Mouse (Mus musculus): ENCODE data around the gene H2afx. TPM values are rescaled to one million over a fixed set of nuclear protein-coding genes. Genes with fewer than 3 reads are reported as not detected.
"Not testable (repeated sequence)": the region's sequence is repeated elsewhere in the genome, so short reads cannot be mapped to it uniquely, and the experiment has no call there.

Gene H2afx
- polyA plus RNA-seq, 1 experiment: 22.1 TPM

DNA sequence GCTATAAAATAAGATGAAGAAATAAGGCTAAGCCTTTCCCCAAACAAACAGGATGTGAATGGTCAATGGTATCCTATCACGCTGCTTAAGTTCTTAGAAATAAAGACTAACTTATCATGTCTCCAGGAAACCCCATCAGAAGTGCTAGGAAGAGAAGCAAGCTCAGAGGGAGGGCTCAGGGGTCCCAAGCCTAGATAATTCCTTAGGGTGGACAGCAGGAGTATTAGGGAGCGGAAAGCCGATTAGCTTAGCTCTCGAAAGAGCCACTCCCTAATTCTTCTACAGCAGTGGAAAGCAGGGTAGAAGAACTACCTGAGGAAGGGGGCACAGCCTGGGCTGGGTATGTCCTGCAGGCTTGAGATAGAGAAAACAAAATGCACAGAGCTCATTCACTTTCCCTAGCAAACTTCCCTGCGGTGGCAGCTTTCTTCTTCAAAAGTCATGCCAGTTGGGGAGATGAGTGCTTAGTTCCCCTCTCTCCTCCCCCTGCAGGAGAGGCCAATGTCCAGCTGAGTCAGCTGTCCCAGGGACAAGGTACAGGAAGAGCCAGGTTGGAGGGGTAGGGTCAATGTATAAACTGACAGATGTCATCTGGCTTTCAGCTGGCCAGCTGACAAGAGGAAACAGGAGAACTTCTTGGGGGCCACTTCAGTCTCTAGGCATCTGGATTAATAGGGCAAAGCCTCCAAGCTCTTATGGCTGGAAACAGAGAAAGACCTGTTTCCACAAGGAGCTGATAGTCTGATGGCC, 16.2 kb upstream of the H2afx start:
- no peak for DNase-seq (ENCODE audit: low spot score)

DNA sequence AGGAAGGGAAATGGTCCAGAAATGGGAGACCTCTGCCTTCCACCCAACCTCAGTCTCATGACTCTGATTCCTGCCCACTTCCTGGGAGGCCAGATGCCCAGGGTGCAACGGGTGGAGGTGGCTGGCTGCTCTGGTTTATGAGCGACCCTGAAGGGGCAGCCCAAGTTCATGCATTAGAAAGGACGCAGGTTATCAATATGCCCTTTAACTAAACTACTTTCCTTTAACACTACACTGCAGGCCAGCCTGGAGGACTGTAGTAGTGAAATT, 15.7 kb upstream of the H2afx start:
- no peak for DNase-seq (ENCODE audit: low spot score)

DNA sequence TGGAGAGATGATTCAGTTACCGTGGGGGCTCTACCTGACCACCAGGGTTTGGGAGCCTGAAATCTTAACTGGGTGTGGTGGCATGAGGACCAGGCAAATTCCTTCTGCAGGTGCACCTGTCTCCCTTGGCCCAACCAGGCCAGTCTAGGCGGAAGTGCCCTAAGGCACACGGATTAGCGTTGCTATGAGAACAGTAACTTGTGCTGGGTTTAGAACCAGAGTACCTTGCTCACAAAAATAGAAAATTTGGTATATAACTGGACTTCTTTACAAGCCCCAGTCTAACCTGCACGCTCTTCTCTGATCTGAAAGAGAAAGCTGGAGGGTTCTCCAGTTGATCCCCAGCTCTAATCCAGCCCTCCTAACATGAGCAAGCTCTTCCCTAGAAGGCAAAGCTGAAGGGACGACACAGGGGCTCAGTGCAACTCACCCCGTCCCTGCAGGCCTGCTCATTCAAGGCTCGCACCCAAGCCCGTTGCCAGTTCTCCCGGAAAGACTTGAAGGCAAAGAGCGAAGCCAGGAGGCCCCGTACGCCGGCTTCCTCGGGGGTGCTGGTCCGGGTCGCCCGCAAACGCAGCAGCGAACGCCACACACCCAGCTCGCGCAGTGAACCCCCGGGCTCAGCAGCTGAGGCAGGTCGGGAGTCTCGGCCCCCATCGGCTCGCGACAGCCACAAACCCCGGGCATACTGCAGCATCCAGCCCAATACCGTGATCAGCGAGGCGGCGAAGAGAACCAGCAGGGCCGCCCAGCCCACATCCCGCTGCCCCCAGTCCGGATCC, 15.2 kb upstream of the H2afx start:
- DNase-seq (ENCODE audit: low spot score): peak; percentile 42

DNA sequence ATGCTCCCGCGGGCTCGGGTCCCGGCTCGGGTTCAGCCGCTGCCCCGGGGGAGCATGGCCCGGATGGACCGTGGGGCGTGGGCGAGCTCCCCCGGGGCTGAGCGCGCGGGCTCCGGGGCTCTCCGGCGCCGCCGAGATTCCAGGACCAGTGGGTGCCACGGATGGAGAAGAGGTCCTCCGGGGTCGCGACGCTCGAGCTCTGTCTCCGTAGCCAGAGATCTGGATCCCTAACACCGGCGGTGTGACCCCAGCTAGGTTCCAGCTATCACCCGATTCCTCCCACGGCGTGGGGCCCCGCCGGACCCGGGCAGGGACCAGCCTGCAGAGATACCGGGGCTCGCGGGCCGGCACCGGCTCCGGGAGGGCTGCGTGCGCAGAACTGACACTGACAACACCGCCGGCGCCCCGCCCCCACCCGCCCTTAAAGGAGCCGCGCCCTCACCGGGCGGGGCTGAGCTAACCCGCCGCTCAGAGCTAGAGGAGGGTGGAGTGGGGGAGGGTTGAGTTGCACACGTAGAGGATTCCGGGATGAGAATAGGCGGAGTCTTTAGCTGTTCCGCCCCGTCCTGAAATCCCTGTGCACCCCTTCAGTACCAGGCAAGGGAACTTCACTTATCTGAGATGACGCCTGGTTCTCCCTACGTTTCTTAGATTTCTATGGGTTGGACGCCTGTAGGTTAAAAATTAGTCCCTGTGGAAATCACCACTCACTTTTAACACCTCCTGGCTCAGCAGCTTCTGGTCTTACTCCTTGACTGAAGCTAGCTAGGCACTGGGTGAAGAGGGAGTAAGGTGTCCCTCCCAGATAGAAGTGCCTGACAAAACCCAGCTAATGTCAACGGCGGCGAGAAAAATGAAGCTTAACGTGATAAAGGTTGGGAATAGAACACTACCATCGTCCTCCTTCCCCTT, 14.4 kb upstream of the H2afx start, which contains the start of gene C2cd2l:
TSS of gene C2cd2l (minus strand) at position 399 of the 912 bp plus-strand sequence.
- peak; percentile 83 for DNase-seq (ENCODE audit: low spot score)

DNA sequence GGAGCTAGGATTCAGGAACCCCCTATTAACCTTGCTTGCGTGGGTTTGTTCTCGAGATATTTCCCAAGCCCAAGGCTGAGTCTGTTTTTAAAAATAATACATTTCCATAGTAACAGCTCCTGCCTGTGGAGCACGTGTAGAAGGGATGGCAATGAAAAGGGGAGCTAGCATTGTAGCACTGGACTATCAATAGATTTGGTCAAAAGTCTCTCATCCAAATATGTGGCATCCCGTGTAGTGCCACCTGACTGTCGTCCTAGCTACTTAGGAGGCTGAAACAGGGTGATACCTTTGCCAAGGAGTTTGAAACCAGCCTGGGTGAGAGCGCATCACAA, 13.7 kb upstream of the H2afx start:
- DNase-seq (ENCODE audit: low spot score): no peak

DNA sequence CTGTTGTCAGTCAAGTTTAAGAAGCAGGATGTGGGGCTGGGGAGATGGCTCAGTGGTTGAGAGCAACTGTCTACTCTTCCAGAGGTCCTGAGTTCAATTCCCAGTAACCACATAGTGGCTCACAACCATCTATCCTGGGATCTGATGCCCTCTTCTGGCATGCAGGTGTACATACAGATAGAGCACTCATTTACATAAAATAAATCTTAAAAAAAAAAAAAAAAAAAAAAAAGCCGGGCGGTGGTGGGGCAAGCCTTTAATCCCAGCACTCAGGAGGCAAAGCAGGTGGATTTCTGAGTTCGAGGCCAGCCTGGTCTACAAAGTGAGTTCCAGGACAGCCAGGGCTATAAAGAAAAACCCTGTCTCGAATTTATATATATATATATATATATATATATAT, 10.8 kb upstream of the H2afx start:
- DNase-seq (ENCODE audit: low spot score): not testable (repeated sequence)

DNA sequence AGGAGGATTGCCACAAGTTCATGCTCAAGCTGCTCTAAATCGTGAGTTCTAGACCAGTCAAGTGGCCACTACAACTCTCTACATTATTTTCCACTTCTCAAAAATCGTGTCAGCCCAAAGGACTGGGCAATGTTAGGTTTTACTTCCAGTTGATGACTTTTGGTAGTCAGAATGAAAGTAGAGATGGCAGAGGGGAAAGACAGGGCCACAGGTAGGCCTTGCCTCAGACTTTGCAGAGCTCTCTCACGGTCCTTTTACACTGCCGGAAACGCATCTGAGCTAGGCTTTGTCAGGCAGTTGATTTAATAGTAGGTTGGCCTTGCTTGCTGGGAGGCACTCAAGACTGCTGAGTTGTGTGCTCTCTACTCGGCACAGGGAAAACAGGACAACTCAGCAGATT, 10.3 kb upstream of the H2afx start:
- DNase-seq (ENCODE audit: low spot score): no peak

DNA sequence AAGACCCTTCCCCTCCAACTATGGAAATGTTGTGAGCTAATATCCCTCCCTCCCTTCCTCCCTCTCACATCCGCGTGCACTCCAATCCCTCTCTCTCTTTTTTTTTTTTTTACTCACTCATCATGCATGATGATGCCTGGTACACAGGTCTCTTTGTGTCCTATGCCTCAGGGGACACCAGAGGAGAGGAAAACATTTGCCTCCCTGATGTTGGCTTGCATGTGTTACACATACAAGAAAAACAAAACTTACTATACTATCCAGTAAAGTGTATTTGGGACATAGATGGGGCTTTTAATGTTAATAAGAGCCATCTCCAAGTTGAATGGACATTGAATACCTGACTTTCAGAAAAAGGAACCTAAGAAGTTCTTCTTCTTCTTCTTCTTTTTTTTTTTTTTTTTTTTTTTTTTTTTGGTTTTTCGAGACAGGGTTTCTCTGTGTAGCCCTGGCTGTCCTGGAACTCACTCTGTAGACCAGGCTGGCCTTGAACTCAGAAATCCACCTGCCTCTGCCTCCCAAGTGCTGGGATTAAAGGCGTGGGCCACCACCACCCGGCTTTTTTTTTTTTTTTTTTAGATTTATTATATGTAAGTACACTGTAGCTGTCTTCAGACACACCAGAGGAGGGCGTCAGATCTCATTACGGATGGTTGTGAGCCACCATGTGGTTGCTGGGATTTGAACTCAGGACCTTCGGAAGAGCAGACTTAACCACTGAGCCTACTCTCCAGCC, 9.3 kb upstream of the H2afx start:
- DNase-seq (ENCODE audit: low spot score): not testable (repeated sequence)

DNA sequence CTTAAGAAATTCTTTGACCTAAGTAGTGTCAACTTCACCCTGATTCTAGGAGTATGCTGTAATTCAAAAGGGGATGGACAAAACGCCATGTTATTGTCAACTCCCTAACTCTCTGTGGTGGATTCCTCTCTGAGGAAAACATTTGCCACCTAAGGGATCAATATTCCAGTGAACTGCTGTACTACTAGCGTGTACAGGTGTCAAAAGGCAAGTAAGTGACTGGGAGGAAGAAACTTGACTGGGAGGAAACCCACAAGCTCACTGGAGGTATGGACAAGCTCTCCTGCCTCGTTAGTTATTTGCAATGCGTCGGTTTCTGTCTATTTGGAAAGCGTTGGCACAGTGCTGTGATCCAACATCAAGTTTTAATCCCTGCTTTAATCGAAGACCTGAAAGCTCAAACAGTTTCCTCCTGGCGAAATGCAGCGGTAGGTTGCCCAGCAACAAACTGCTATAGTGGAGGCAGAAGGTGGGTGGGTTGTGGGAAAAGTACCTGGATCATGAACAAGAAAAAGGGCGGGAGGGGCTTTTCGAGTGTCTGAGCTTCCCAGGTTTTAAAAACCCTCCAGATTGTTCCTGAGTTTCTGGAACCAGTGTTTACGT, 8.6 kb upstream of the H2afx start, which contains the start of gene Dpagt1:
TSS of gene Dpagt1 (plus strand) at position 252 of the 603 bp plus-strand sequence.
- DNase-seq (ENCODE audit: low spot score): no peak

DNA sequence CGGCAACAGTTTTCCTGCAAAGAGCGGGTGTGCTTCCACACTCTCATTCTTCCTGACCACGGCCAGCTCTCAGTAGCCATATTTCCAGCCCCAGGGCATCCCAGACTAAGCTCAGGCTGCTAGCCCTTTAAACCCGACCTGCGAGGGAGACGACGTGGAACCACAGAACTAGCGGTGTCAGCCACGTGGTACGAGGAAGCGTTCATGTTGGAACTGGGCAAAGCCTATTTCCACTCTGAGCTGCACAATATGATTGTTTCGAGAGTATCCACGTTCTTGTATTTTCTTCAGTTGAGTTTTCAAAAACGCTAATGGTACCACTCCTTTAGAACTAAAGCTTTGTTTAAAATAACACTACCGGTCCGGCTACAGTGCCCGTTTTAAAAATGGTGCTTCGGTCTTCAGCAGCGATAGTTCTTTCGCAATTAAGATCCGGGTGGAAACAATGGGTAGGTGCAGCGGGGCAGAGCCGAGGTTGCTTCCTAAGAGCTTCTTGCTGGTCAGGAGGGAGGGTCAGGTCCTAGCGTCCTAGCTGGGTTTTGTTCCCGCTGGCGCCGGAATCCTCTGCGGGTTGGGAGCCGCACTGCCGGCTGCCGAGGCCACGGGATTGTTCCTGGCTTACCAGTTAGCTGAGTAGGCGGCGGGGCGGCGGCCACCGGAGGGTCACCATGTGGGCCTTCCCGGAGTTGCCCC, 8.0 kb upstream of the H2afx start:
- DNase-seq (ENCODE audit: low spot score): peak; percentile 52

DNA sequence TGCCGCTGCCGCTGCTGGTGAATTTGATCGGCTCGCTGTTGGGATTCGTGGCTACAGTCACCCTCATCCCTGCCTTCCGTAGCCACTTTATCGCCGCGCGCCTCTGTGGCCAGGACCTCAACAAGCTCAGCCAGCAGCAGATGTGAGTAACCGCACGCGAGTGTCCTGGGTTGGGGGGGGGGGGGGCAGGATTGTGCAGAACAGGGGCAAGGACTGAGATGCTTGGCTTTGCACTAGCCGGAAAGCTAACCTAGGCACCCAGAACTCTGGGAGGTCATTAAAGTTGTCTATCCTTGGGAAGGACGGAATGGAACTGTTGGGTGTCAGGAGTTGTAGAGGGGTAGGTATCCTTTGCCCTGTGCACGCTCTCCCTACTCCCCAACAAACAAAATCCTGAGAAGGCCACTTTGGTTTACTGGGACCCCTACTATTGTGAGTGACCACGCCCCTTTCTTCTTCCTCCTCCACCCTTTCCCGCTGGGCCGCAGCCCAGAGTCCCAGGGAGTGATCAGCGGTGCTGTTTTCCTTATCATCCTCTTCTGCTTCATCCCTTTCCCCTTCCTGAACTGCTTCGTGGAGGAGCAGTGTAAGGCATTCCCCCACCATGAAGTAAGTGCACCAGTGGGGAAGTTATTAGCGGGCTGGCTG, 7.3 kb upstream of the H2afx start:
- DNase-seq (ENCODE audit: low spot score): no peak

DNA sequence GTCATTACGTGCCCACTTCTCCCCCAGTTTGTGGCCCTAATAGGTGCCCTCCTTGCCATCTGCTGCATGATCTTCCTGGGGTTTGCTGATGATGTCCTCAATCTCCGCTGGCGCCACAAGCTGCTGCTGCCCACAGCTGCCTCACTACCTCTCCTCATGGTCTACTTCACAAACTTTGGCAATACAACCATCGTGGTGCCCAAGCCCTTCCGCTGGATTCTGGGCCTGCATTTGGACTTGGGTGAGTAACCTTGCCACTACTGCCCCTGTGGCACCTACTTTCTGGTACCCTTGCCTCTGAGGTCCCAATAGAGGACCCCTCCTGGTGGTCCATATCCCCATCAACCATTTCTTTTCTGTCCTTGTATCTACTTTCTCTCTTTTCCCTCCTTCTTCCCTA, 6.6 kb upstream of the H2afx start:
- DNase-seq (ENCODE audit: low spot score): no peak

DNA sequence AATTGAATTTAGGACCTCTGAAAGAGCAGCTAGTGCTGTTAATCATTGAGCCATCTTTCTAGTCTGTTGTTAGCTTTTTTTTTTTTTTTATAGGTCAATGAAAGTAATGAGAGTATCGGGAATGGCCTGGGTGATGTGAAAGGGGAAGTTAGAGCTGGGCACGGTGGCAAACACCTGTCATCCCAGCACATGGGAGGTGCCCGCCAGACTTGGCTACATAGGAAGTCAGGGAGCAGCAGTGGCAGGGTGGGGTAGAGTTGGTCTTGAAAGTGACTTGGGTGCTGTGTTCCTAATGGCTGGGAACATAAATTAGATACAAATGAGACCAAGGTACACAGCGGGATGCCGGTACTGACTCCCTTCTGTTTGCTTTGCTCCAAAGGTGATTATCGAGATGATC, 3.8 kb upstream of the H2afx start:
- DNase-seq (ENCODE audit: low spot score): no peak

DNA sequence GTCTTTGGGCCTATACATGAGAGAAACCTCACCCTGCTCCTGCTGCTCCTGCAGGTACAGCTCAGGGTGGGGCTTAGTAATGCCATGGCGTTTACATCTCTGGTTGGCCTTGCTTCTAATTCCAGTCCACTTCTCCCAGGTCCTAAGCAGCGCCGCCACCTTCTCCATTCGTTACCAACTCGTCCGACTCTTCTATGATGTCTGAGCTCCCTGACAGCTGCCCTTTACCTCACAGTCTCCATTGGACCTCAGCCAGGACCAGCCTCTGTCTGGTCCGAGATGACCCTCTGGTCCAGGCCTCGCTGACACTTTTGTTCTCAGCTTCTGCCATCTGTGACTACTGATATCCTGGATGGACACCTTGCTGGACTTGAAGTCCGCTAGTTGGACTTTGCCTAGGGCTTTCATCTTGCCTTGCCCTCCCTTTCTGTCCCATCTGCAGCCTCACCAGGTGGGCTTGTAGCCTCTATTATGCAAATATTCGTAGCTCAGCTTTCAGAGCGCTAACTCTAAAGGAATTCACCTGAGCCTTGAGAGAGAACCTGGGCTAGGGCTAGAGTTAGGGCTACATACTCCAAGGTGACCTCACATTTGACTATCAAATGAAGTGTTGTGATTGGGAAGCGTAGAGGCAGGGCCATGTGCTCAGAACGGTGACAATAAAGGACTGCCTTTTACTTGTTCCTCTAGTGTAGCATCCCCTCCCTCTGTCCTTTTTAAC, 1.4 kb upstream of the H2afx start:
- no peak for DNase-seq (ENCODE audit: low spot score)

DNA sequence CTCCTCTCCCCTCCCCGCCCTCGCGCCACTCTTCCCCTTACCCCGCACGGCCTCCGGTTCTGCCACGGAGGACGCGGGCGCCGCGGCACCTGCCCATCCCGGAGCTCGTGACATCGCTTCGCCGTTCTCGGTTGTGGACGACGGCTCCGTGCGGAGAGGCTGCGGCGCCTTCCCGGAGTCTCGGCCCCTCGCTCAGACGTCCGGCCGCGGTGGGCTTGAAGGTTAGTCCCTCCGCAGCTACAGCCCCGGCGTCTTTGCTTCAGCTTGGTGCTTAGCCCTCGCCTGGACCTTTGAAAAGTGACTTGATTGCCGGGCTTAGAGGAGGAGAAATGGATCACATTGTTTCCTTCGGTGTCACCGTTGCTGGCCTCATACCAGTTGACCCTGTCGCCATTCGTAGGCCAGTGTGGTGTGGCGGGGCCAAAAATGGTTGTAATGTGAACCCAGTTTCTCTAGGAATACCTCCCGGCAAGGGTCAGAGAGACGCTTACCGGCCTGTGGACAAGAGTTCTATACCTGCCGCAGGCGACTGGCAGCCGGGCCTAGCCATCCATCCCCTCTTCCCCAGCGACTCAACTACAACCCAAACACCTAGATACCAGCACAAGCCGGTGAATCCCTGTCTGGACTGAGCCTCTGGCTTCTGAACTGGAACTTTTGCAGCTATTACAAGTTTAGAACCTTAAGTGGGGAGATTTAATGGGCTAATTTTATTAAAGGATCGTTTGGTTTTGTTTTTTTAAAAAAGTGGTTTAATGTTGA, 1.0 kb downstream of the H2afx start:
- no peak for DNase-seq (ENCODE audit: low spot score)

DNA sequence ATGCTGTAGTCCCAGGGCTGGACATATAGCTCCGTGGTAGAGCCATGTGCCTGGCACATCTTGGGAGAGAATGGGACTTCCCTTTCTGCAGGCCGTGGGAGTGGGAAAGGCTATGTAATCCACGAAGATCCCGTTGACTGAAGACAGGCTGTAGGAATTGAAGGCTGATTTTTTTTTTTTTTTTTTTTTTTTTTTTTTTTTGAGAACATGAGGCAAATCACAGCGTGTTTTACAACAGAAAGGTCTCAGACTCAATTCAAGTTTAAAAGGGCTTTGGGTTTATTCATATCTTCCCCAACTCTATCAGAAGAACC, 1.6 kb downstream of the H2afx start:
- DNase-seq (ENCODE audit: low spot score): no peak

DNA sequence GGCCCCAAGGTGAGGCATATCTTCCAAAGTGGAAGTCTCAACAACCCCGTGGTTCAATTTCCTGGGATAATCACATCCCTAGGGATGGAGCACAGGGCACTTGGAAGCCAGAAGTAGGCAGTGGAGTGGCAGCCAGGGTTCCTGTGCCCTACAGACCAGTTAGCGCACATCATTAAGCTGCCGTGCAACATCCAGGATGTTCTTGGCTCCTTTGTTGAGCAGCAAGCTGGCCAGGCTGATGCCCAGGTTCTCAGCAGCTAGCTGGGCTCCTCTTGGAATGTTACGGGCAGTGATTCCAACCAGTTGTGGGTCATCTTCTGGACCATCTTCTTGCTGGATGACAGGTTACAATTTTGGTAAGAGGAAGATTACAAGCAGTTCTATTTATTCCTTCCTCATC, 2.0 kb downstream of the H2afx start:
- DNase-seq (ENCODE audit: low spot score): not testable (repeated sequence)

DNA sequence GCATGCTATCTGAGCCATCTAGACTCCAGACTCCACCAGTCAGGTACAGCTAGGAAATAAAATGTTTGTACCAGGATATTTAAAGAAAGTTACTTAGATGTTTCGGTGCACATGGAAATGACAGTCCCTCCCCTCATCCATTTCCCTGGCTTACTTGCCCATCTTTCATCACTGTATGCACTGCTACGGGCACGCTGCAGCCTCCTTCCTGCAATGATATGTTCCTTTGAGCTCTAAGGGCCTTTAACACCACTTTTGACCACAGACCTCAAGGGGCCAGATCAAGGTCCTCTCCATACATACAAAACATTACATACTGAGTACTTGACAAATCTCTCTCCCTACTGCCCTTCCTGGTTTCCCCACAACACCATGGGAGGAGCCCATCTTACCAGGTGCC, 2.5 kb downstream of the H2afx start:
- no peak for DNase-seq (ENCODE audit: low spot score)

Measured in urinary bladder, adult 2 months (tissue).